Mouse (Mus musculus) myocyte (in vitro differentiated cells): ENCODE data around the gene Msx2.

Experiments
- MYOG ChIP-seq, 3 experiments: IDR thresholded peaks; one replicate each; pipeline ENCODE4 v1.6.1; 2011; ENCODE audit warnings: control low read depth in 2 of 3, low read depth in 2 of 3, mild to moderate bottlenecking in 2 of 3; ENCODE audit not compliant: insufficient read length in 2 of 3, control insufficient read depth in 1 of 3, insufficient read depth in 1 of 3
- POLR2A ChIP-seq: IDR thresholded peaks from one replicate; pipeline ENCODE4 v1.6.1; 2011; ENCODE audit warnings: low read depth, mild to moderate bottlenecking, control low read depth, moderate library complexity; ENCODE audit not compliant: insufficient read length
- POLR2AphosphoS2 ChIP-seq: IDR thresholded peaks from one replicate; pipeline ENCODE4 v1.6.1; 2011; ENCODE audit warnings: low read depth, control low read depth; ENCODE audit not compliant: insufficient read length

DNA sequence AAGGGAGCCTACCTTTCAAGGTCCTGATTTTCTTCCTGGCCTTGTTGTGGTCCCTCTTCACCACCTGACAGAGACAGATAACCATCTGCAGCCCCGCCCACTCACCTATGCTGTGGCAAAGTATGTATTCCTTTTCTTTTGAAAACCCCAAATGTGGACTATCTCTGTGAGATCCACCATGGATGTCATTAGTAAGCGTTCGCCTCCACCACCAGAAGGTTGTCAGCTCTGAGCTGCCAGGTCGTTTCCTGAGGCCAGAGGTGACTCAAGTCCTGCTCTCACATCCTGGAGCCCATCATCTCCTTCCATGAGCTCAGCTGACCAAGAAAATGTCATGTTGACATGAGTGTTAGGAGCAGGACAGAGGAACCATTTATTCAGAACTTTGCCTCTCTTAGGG, 52.1 kb downstream of the Msx2 start:
- TF ChIP-seq POLR2AphosphoS2 (no peak), MYOG (IDR thresholded peaks at IDR 0.05; ENCODE audit: control insufficient read depth in 1 of 3, insufficient read depth in 1 of 3, insufficient read length in 2 of 3, low read depth in 2 of 3) (no peak), POLR2A (no peak)
